Mouse (Mus musculus) megakaryocyte, adult 5-6 weeks (primary cell): ENCODE results near the gene Ftl1. TPM values are rescaled to one million over a fixed set of nuclear protein-coding genes. Genes with fewer than 3 reads are reported as not detected.
"Not testable (repeated sequence)": the region's sequence is repeated elsewhere in the genome, so short reads cannot be mapped to it uniquely, and the experiment has no call there.

Experiments used
- ATAC-seq: 2 replicates; pipeline ENCODE4 v1.8.0; 2016; ENCODE audit warnings: mild to moderate bottlenecking, inconsistent platforms; ENCODE audit not compliant: poor library complexity, severe bottlenecking
- total RNA-seq, 2 experiments: library from RNA; stranded (forward) in 1 of 2; stranded (reverse) in 1 of 2; fragments of 153-499, 151-499 nt in 1 of 2; fragments of 221-1000, 200-1000 nt in 1 of 2; gene quantifications; 2 replicates each; pipeline versions ENCODE4 v1.2.3 to v1.2.4; 2015 to 2017

Gene Ftl1
- total RNA-seq (2015) (2,869 and 3,213 TPM in 2 replicates), total RNA-seq (2017) (1,589 and 1,786 TPM in 2 replicates)

DNA sequence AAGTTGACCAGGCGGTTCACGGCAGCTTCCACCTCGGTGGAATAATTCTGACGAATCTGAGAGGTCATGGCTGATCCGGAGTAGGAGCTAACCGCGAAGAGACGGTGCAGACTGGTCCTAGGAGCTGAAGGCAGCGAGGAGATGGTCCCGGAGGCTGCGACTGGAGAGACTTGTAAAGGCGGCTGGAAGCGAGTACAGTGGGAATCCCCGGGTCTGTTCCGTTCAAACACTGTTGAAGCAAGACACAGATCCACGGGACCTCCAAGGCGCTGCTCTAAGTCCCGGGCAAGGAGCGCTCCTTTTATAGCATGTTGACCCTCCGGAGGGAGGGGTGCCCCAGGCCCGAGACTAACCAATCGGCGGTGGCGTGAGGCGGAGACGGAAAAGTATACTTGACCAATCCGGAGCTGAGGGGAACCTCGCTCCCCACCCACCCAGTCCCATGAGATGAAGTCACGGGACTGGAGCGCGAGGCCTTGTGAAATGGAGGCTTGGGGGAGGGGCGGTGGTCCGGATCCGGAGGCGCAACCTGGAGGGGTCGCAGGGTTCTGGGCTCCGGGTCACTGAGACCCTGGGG lies at the start of gene Ftl1:
Ftl1 (minus strand) TSS at position 321 of the 577 bp plus-strand sequence.
- ATAC-seq = peak; percentile 83

DNA sequence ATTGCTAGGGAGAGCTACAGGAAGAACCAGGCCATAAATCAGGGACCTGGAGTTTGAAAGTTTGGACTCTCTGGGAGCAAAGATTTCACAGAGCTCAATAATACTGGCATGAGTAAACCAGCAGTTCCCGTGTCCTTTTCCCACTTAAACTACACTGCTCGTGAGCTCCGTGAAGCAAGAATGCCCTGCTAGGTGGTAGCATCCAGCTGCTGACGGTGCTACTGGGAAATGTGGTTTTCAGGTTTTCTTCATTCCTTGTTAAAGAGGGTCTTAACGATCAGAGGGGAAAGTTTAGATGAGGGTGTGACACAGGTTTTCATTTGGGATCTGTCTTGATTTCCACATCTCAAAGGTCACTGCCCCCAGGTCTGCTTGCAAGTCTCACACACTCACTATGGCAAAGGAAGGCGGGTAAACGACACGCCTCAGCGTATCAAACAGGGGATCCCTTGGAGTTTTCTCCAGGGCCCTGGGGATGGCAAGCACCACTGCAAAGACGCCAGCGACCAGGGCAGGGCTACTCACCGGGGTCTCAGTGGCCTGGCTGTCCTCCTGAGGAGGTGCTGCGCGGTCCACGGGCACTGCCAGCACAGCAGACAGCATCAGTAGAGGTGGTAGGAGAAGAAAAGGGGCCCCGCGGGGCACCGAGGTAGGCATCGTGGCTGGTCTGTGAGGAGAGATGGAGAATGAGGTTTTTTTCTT lies 49.6 kb upstream of the Ftl1 start:
- ATAC-seq = 0 out of 2 replicates have a peak, but pooled peaks have one; percentile 4

DNA sequence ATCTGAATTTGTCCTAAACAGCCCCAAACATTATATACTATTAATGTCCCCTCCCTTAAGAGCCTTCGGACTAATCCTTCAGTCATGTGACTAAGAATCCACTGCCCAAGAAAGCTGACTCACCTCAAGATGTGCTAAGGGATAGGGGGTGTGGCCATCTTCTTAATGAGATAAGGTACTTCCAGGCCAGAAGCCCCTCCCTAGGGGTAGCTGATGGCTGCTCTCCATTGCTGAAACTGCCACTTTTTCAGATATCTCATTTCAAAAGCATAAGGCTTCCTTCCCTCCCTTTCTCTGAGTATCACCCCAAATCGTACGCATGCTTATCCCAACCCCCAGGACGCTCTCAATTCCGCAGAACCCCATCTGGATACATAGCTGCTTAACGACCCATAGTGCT lies 48.9 kb upstream of the Ftl1 start:
- peak; percentile 20; the same call in 1 of the 2 replicates for ATAC-seq

DNA sequence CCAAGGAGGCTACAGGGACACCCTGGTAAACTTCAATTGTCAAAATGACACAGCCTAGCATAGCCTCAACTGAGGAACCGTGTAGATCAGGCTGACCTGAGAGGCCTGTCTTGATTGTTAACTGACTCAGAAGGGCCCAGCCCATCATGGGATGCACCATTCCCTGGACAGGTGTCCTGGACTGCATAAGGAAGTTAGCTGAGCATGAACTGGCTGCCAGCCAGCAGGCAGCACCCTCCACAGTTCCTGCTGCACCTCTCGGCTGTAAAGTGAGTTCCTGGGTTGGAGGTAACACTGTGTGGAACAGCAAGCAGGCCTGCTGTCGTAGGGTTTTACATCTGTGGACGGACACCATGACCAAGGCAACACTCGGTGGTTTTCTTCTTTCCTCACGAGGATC lies 47.9 kb upstream of the Ftl1 start:
- no peak for ATAC-seq

DNA sequence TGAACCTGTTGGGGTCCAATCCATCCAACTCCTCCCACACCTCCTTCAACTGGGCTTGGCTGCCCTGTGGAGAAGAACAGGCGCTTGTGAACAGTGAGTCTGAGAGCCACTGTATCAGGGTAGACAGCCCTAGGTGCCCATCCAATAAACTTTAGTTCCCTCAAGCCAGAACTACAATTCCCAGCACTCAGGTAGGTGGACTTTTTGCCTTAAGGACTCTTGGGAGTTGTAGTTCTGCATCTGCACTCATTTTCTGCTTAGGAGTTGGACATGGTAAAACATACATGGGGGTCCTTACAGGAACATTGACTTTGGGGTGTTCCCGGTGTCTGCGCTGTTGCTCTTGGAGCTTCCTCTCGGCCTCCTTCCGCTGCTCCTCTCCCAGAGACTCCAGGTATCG lies 38.7 kb upstream of the Ftl1 start:
- no peak for ATAC-seq

DNA sequence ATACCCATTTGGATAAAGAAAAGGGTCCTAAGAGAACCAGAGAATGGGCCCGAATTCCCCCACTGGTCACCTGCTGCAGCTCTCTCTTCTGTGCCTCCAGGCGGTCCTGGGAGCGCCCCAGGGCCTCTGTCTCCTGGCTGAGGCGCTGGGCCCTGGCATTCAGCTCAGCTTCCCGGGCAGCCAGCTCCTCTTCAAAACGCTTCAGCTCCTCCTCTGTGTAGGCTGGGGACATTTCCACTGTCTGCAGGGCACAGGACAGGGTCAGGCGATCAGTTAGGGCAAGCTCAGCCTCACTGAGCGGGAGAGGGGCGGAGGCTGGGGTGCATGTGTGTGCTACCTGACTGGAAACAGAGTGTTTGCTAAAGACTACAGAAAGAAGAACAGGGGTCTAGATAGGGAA lies 34.9 kb upstream of the Ftl1 start:
- no peak for ATAC-seq

DNA sequence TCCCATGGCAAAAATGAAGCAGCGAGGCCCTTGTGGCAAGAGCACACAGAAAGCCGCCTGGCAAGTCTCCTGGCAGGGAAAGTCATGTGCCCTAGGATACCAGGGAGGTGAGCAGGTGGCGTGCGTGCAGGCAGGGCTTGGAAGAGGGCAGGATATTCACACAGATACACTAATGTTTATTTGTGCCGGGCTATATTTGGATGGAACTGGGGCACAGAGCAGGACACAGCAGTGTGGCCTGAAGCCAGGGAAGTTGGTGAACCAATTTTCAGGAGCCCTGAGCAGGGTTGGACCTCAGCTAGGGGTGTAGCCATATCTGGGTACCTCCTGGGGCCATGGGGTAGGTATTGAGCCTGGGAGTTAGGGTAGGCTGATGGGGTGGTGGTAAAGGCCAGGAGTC lies 33.3 kb upstream of the Ftl1 start:
- no peak for ATAC-seq

DNA sequence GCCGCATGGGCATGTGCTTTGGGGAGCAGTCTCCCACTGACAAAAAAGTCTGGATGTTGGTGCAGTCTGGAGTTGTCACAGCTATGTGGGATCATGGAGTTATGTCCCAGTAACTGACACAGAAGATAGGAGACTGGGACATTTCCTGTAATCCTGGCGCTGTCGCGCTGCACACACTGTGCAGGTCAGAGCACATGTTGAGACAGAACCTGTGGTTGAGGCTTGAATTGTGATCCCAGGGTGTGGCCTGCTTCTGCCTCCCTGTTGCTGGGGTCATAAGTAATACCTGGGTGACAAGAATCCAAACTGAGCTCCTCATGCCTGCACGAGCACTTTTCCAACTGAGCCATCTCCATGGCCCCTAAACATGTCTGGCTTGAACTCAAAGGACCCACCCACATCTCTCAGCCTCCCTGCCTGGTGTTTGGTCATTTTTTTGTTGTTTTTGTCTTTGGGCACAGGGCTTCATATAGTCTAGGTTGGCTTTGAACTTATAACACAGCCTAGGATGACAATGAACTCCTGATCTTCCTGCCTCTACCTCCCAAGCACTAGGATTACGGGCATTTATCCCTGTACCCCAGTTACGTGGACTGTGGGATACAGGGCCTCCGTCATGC lies 32.7 kb upstream of the Ftl1 start:
- no peak for ATAC-seq

DNA sequence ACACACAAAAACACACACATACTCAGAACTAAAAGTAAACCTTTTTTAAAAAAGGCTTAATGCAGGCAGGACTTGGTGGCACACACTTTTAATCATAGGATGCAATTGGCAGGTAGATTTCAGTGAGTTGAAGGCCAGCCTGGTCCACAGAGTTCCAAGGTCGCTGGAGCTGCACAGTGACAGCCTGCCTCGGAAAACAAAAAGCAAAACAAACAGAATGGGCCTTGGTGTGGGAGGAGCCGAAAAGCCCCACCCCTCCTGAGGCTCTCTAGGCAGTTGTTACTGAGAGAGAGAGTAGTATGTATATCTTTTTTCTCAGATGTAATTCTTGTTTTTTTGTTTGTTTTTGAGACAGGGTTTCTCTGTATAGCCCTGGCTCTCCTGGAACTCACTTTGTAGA lies 31.6 kb upstream of the Ftl1 start:
- ATAC-seq = no peak

DNA sequence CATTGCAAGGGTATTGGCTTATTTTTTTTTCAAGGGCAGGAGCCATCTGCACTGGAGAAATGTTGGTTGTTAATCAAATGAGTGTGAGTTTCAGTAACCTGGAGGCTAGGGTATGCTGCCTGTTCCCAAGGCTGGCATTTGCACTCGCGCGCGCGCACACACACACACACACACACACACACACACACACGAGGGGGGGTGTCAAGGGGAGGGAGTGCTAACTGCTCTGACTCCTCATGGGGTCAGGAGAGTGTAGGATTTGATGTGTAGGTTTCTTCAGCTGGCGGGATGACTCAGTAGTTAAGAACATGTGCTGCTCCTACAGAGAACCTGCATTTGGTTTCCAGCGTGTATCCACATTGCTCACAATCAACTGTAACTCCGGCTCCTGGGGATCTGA lies 31.1 kb upstream of the Ftl1 start:
- no peak for ATAC-seq

DNA sequence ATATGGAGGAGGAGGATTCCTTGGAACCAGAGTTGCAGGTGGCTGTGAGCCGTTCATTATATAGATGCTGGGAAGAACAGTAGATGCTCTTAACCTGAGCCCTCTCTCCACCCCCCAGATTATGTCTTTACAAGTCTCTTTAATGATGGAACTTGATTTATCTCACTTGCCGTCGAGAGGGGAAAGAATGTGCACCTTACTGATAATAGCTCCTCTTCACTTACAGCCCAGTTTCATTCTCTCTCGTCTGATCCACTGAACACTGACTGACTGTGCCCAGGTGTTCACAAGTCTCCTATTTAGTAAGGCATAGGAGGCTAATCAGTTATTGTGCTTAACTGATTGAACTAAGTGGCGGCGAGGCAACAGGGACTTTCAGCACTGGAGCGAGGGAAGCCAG lies 29.9 kb upstream of the Ftl1 start:
- ATAC-seq = no peak

DNA sequence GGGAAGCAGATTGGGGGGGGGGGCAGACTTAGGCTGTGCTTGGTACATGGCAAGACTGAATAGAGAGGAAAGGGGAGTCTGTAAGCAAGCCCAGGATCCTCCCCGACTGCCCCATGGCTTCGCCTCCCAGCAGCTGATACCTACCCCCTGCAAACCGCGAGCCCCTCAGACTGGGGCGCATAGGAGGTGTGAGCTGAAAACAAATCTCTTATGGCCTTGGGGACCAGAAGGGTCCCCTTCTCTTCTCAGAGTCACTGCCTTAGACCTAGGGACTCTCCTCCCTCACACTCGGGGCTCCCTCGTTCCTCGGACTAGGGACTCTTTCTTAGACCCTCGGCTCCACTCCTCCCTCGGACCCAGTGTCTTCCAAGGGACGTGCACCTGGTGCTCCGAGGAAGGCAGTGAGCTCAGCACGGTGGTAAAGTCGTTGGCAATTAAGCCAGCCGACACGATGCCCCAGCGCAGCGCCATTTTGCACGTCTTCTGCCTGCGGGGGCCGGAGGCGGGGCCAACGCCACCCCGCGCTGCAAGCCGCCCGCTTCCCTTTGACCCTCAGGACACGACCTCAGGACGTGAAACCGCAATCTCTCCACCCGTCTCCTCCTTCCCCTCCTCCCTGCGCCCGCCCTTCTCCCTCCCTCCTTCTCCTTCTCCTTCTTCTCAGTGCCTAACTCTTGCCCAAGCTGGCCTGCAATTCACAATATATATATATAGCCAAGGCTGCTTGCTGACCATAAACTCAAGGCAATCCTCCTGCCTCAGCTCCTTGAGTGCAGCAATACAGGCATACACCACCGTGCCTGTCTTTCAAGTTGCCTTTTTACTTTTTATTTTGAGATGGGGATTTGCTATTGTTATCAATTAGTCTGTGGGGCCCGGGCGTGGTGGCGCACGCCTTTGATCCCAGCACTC lies 28.9 kb upstream of the Ftl1 start, which contains the start of gene Dhdh:
Dhdh (minus strand) TSS at position 513 of the 912 bp plus-strand sequence.
- peak; percentile 99 for ATAC-seq

DNA sequence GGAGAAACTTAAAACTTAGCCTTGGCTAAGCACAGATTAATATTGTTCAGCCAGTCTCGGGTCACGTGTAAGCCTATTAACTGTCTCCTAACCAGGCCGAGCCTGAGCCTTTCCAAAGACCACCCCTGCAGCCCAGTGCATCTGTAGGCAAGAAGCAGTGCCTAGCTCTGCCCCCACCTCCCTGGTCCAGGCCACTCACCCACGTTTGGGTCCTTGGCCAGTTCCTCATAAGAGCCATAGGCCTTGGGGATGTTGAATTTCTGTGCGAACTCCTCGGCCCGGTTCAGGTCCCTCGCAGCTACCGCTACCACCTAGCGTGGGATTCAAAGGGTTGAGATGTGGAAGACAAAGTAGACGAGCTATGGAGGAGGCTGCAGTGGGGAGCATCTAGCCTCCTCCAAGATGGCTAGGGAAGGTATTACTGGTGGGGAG lies 28.2 kb upstream of the Ftl1 start:
- ATAC-seq = no peak

DNA sequence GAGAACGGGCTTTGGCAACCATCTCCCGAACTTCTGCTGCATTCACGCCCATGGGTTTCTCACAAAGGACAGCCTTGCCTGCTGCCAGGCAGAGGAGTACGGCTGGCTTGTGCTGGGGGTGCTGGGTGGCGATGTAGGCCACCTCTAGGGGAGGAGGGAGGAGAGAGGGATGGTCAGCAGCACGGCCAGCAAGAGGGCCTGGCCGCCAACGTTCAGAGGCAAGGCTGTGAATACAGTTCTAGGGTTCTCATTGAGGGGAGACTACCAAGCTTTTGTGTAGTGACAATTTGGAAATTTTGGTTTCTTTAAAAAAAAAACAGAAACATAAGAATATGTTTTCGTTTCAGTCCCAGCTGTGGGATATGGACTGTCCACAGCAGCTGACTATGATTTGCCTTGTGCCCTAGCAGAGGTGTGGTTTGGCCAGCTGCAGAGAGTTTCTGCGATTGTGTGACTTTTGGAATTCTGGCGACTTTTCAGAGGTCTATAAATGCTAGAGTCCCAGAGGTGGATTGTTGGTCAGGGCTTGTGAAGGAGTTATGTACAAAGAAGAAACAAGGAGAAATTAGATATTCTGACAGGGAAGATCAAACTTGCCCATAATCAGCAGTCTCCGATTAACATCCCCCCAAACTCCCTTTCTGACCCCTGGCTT lies 27.2 kb upstream of the Ftl1 start, which contains the start of gene Gm45808:
Gm45808 (minus strand) TSS at position 51 of the 655 bp plus-strand sequence.
- no peak for ATAC-seq

DNA sequence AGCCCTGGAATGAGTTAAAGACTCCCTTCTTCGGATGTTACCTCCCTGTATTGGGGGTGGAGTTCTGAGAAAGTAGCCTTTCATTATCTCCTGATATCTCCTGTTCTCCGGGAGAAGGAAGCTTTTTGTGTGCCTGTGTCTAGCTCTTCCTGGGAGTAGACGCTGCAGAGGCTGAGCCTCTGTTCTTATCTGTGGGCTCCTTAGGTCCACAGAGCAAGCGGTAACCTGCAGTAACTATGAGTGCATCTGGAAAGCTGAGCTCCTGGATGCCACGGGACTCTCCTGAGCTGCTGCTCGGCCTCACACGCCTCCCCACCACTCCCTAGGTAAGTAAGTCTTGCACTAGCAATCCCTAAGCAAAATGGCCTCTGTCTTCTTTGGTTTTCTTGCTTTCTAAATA lies 26.5 kb upstream of the Ftl1 start:
- ATAC-seq = no peak

DNA sequence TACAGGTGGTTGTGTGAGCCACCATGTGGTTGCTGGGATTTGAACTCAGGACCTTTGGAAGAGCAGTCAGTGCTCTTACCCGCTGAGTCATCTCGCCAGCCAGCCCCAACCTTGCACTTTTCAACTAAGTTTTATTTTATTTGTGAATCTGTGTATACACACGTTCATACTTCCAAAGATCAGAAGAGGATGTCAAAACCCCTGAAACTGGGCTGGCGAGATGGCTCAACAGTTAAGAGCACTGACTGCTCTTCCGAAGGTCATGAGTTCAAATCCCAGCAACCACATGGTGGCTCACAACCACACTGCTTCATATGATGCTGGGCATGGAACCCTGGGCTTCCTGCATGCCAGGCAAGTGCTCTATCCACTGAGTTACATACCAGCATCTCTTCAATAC lies 25.3 kb upstream of the Ftl1 start:
- ATAC-seq = not testable (repeated sequence)

DNA sequence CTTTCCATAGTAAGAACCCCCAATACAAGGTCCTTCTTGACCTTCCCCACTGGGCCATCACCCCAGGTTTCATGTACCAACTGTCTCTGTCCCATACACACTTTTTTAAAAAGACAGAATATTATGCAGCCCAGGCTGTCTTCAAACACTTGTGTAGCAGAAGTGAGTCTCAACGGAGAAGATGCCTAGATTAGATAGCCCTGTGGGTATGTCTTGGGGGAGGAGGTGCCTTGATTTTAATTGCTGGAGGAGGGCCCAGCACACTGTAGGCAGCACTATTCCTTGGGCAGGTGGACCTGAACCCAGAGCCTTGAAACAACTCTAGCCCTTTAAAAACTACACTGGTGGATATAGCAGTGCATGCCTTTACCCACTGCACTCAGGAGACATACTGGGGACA lies 22.5 kb upstream of the Ftl1 start:
- ATAC-seq = no peak

DNA sequence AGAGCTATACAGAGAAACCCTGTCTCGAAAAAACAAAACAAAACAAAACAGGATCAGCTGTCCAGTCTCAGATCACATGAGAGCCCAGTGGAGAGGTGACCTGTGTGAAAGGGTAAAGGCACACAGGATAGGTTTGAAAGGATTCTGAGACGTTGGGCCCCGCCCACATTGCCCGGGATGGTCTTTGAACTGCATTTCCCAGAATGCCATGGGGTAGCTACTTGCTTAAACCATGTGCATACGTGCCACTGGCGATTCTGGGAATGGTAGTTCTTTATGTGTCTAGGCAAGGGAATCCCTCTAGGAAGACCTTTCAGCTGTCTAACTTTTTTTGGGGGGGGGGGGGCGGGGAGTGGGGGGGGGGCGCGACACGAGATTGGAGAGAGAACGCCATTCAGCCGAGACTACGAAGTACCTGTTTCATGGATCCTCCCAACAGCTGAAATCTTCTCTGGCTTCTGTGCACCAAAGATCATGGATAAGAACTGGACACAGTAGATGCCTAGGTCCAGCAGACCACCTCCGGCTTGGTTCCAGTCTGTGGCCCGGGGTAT lies 21.8 kb upstream of the Ftl1 start, which contains the start of gene Tulp2:
Tulp2 (plus strand) TSS at position 504 of the 554 bp plus-strand sequence.
- peak; percentile 87 for ATAC-seq

DNA sequence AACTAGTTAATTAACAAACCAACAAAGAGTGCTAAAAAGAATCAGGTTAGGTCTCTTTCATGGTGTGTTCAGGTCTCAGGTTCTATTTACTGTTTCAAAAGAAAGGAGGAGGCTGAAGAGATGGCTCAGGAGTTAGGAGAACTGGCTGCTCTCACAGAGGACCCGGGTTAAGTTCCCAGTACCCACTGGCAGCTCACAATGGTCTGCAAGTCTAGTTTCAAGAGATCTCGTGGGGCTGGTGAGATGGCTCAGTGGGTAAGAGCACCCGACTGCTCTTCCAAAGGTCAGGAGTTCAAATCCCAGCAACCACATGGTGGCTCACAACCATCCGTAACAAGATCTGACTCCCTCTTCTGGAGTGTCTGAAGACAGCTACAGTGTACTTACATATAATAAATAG lies 20.6 kb upstream of the Ftl1 start:
- ATAC-seq = not testable (repeated sequence)

DNA sequence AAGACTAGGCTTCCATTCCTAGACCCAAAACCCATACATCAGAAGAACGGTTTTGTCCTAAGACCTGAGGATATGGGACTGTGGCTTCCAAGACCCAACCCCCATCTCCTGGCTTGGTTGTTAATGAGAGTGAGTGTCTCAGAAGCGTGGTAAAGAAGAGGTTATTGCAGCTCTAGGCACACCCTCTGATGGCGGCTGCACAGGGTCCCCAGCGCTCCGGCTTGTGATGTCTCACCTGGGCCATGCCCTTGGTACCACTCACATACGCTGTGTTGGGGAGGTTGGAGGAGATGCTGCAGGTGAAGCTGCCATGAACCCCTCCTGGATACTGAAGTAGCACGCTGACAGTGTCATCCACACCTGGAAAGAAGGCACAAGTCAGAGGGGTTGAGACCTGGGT lies 19.1 kb upstream of the Ftl1 start:
- ATAC-seq = no peak
